Mouse (Mus musculus): ENCODE data around the gene Ntpcr. TPM values are rescaled to one million over a fixed set of nuclear protein-coding genes. Genes with fewer than 3 reads are reported as not detected.

Ntpcr gene
- polyA plus RNA-seq, 1 experiment from 2014 or later = 37.6 TPM

DNA sequence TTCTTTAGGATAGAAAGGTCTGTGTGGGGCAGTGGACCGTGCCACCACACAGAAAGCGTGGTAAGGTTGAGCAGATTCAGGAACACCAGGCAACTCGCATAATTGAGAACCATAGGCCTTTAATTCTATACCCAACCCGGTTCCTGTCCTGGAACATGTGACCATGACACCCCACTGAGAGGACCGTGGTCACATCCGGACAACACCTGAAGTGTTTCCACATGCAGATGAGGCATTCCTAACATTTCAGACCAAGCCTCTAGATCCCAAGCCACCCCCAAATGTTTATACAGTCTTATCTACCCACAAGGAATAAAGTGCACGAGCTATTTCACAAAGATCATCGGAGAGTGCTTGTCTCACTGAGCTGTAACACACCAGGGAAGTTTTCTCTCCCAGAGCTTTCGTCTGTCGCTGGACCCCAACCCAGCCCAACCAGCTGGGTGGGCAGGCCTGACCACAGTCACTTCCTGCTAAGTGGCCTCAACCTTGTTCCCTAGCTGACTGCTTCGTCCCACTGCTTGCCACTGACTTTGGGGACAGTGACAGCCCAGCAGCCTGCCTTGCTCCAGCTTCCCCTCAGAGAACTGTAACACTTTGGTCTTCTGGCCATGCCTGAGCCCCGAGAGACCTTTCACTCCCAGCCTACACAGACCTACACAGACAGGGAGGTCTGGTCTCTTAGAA is 47.9 kb downstream of the Ntpcr start:
- 85% methylated on average over 12 of the region's 12 CpGs for WGBS
- H3K4me3 ChIP-seq (ENCODE audit: low read length) = no peak overlapping the region
- H3K9me3 ChIP-seq (ENCODE audit: control insufficient read depth, low read length) = no peaks in the 10 kb centered on the region
- ATAC-seq = no peak
- H3K9ac ChIP-seq (ENCODE audit: low read depth, low read length) = no peak overlapping the region
- no peaks in the 10 kb centered on the region for H3K36me3 ChIP-seq (ENCODE audit: control insufficient read depth, insufficient read depth, low read length)
- no peaks in the 10 kb centered on the region for H3K27me3 ChIP-seq (replicated peaks; ENCODE audit: control insufficient read depth, insufficient read depth, low read length)
- no peak overlapping the region for H3K4me2 ChIP-seq (ENCODE audit: low read length)
- H3K4me1 ChIP-seq (ENCODE audit: control insufficient read depth, insufficient read depth, low read depth, low read length) = no peaks in the 10 kb centered on the region
- H3K27ac ChIP-seq (ENCODE audit: low read depth, low read length) = no peak overlapping the region

DNA sequence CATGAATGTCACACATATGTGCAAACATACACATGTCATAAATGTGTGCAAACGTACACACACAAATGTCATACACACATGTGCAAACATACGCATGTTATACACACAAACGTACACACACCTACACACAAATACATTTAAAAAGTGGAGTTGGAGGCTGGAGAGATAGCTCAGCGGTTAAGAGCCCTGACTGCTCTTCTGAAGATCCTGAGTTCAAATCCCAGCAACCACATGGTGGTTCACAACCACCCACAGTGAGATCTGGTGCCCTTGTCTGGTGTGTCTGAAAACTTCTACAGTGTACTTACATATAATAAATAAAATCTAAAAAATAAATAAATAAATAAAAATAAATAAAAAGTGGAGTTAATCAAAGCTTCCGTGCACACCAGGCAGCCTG is 49.2 kb downstream of the Ntpcr start:
- no peak for ATAC-seq
- H3K4me3 ChIP-seq (ENCODE audit: low read length) = no peak overlapping the region
- H3K4me1 ChIP-seq (ENCODE audit: control insufficient read depth, insufficient read depth, low read depth, low read length) = no peaks in the 10 kb centered on the region
- no peaks in the 10 kb centered on the region for H3K36me3 ChIP-seq (ENCODE audit: control insufficient read depth, insufficient read depth, low read length)
- H3K27ac ChIP-seq (ENCODE audit: low read depth, low read length) = no peak overlapping the region
- H3K27me3 ChIP-seq (replicated peaks; ENCODE audit: control insufficient read depth, insufficient read depth, low read length) = no peaks in the 10 kb centered on the region
- WGBS = 93% methylated on average over 5 of the region's 5 CpGs
- no peaks in the 10 kb centered on the region for H3K9me3 ChIP-seq (ENCODE audit: control insufficient read depth, low read length)
- H3K4me2 ChIP-seq (ENCODE audit: low read length) = no peak overlapping the region
- H3K9ac ChIP-seq (ENCODE audit: low read depth, low read length) = no peak overlapping the region

- WGBS = 78% methylated on average over 8 of the region's 8 CpGs
- no peaks in the 10 kb centered on the region for H3K36me3 ChIP-seq (ENCODE audit: control insufficient read depth, insufficient read depth, low read length)
- H3K27me3 ChIP-seq (replicated peaks; ENCODE audit: control insufficient read depth, insufficient read depth, low read length) = no peaks in the 10 kb centered on the region
- ATAC-seq = no peak
- no peak overlapping the region for H3K4me3 ChIP-seq (ENCODE audit: low read length)
- no peaks in the 10 kb centered on the region for H3K4me1 ChIP-seq (ENCODE audit: control insufficient read depth, insufficient read depth, low read depth, low read length)
- no peak overlapping the region for H3K4me2 ChIP-seq (ENCODE audit: low read length)
- H3K27ac ChIP-seq (ENCODE audit: low read depth, low read length) = no peak overlapping the region
- no peaks in the 10 kb centered on the region for H3K9me3 ChIP-seq (ENCODE audit: control insufficient read depth, low read length)
- no peak overlapping the region for H3K9ac ChIP-seq (ENCODE audit: low read depth, low read length)
These were observed 49.9 kb downstream of the Ntpcr start for GRCm38 (mm10) chr8:125779656-125780055.

GRCm38 (mm10) chr8:125782161-125782560 is 52.4 kb downstream of the Ntpcr start:
- H3K9ac ChIP-seq (ENCODE audit: low read depth, low read length) = no peak overlapping the region
- H3K4me2 ChIP-seq (ENCODE audit: low read length) = no peak overlapping the region
- no peak overlapping the region for H3K4me3 ChIP-seq (ENCODE audit: low read length)
- H3K4me1 ChIP-seq (ENCODE audit: control insufficient read depth, insufficient read depth, low read depth, low read length) = no peaks in the 10 kb centered on the region
- H3K27ac ChIP-seq (ENCODE audit: low read depth, low read length) = no peak overlapping the region
- no peaks in the 10 kb centered on the region for H3K27me3 ChIP-seq (replicated peaks; ENCODE audit: control insufficient read depth, insufficient read depth, low read length)
- no peak for ATAC-seq
- H3K36me3 ChIP-seq (ENCODE audit: control insufficient read depth, insufficient read depth, low read length) = no peaks in the 10 kb centered on the region
- 59% methylated on average over 3 of the region's 3 CpGs for WGBS
- no peaks in the 10 kb centered on the region for H3K9me3 ChIP-seq (ENCODE audit: control insufficient read depth, low read length)

GRCm38 (mm10) chr8:125786886-125787285 is 57.1 kb downstream of the Ntpcr start:
- H3K27ac ChIP-seq (ENCODE audit: low read depth, low read length) = no peak overlapping the region
- H3K9me3 ChIP-seq (ENCODE audit: control insufficient read depth, low read length) = no peaks in the 10 kb centered on the region
- no peak overlapping the region for H3K4me3 ChIP-seq (ENCODE audit: low read length)
- WGBS = 72% methylated on average over 7 of the region's 7 CpGs
- no peaks in the 10 kb centered on the region for H3K36me3 ChIP-seq (ENCODE audit: control insufficient read depth, insufficient read depth, low read length)
- no peaks in the 10 kb centered on the region for H3K27me3 ChIP-seq (replicated peaks; ENCODE audit: control insufficient read depth, insufficient read depth, low read length)
- H3K9ac ChIP-seq (ENCODE audit: low read depth, low read length) = no peak overlapping the region
- H3K4me1 ChIP-seq (ENCODE audit: control insufficient read depth, insufficient read depth, low read depth, low read length) = no peaks in the 10 kb centered on the region; the same call in 1 of the 2 replicates
- H3K4me2 ChIP-seq (ENCODE audit: low read length) = no peak overlapping the region
- 0 out of 2 replicates have a peak, but pooled peaks have one; percentile 40 for ATAC-seq

DNA sequence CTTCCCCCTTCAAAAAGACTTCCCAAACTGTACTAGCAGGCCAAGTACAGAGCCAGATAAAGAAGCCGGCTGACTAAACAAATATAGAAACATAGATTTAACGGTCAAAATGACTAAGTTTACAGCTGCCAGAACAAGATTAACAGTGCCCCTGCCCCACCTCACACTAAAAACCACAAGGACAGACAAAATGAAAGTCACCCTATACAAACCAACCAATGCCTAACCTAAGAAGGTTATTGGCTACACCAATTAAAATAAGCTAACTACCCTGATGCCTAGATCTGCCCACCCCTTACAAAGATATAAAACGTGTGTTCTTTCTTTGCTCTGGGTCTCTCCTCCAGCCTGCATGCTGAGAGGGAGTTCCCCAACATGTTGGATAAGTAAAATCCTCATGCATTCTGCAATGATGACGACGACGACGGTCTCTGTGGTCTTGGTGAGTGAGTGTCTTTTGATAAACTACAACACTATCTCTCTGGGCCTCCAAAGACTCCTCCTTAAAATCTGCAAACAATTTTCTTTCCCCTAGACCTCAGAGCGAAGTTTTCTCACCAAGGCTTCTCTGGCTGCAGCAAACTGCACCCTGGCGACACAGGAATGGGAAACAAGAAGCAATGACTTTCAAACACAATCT is 63.2 kb downstream of the Ntpcr start:
- WGBS = 82% methylated on average over 9 of the region's 9 CpGs
- Histone ChIP-seq H3K4me3 (ENCODE audit: low read length) (no peak overlapping the region), H3K9me3 (ENCODE audit: control insufficient read depth, low read length) (no peaks in the 10 kb centered on the region), H3K27me3 (replicated peaks; ENCODE audit: control insufficient read depth, insufficient read depth, low read length) (no peaks in the 10 kb centered on the region), H3K36me3 (ENCODE audit: control insufficient read depth, insufficient read depth, low read length) (no peaks in the 10 kb centered on the region), H3K9ac (ENCODE audit: low read depth, low read length) (no peak overlapping the region), H3K4me1 (ENCODE audit: control insufficient read depth, insufficient read depth, low read depth, low read length) (no peaks in the 10 kb centered on the region; the same call in 1 of the 2 replicates), H3K27ac (ENCODE audit: low read depth, low read length) (no peak overlapping the region), H3K4me2 (ENCODE audit: low read length) (no peak overlapping the region)
- no peak for ATAC-seq

DNA sequence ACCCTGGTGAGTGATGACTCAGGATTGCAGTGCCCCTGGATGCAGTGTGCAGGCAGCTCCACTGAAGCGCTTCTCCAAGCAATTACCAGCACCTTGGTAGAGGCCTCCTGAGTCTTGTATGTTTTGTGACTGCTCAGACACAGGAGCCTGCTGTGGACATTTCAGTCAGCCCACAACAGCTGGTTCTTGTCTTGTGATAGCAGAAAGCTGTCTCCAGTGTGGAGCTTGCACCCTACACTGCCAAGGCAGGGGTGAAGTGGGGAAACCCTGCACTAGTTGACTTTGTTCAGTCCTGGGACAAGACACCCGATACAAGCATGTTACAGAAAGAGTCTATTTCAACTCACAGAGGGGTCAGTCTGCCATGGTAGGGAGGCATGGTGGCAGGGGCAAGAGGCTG is 65.6 kb downstream of the Ntpcr start:
- Histone ChIP-seq H3K9ac (ENCODE audit: low read depth, low read length) (no peak overlapping the region), H3K27me3 (replicated peaks; ENCODE audit: control insufficient read depth, insufficient read depth, low read length) (no peaks in the 10 kb centered on the region), H3K4me3 (ENCODE audit: low read length) (no peak overlapping the region), H3K9me3 (ENCODE audit: control insufficient read depth, low read length) (no peaks in the 10 kb centered on the region), H3K36me3 (ENCODE audit: control insufficient read depth, insufficient read depth, low read length) (no peaks in the 10 kb centered on the region), H3K4me2 (ENCODE audit: low read length) (no peak overlapping the region), H3K4me1 (ENCODE audit: control insufficient read depth, insufficient read depth, low read depth, low read length) (no peaks in the 10 kb centered on the region; the same call in 1 of the 2 replicates), H3K27ac (ENCODE audit: low read depth, low read length) (no peak overlapping the region)
- ATAC-seq = no peak
- 90% methylated on average over 2 of the region's 2 CpGs for WGBS

DNA sequence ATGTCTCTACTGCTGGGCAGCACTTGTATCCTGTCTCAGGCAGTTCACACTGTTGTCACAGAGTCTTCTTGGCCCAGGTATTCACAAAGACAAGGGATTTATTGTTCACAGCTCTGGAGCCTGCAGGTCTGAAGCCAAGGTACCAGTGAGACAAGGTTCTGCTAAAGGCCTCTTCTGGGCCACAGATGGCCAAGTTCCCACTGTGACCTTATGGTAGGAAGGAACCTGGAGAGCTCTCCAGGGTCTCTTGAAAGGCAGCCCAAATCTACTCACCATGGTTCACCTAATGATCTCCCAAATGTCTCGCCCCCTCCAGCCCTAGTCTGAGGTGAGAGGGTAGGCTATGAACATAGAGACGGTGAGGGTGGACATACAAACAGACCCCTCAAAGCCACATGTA is 67.2 kb downstream of the Ntpcr start:
- WGBS = 83% methylated on average over 2 of the region's 2 CpGs
- Histone ChIP-seq H3K4me3 (ENCODE audit: low read length) (no peak overlapping the region), H3K9ac (ENCODE audit: low read depth, low read length) (no peak overlapping the region), H3K4me1 (ENCODE audit: control insufficient read depth, insufficient read depth, low read depth, low read length) (no peaks in the 10 kb centered on the region), H3K27ac (ENCODE audit: low read depth, low read length) (no peak overlapping the region), H3K27me3 (replicated peaks; ENCODE audit: control insufficient read depth, insufficient read depth, low read length) (no peaks in the 10 kb centered on the region), H3K36me3 (ENCODE audit: control insufficient read depth, insufficient read depth, low read length) (no peaks in the 10 kb centered on the region), H3K4me2 (ENCODE audit: low read length) (no peak overlapping the region), H3K9me3 (ENCODE audit: control insufficient read depth, low read length) (no peaks in the 10 kb centered on the region)
- ATAC-seq = no peak

All from hindbrain, embryonic 16.5 days (tissue).